Mouse (Mus musculus): ENCODE measurements around the gene Kif3a.

The Kif3a gene

DNA sequence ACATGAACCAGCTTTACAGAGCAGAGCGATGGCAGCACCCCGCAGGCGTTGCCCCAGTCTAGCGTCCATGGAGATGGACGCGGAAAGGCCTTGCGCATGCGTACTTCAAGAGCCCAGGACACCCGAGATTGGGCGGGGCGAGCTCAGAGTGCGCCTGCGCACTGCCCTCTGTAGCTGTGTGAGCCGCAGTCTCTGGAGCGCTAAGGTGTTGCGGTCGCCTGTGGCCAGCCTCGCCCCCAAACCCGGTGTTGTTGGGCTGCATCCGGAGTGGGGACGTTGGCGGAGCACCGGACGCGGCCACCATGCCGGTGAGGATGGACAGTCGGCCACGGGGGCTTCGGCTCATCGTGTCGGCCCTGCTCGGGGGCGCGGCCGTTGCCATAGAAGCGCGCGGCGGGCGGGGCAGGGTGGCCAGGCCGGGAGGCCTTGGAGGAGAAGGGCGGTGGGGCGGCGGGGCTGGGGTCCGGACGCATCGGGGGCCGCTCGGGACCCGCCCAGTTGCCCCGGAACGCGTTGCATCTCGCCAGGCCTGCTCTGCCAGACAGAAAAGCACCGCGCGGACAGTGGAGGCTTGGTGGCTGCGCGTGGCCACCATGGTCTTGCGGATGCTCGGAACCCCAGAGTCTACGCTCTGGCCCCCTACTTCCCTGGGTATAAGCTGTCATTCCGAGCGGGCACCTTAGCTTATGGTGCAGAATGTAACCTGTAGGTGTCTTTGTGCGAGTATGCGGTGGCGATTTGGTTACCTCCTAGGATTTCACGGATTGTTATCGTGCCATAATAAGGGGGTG is at the start of gene Kif3a:
TSS of gene Kif3a (plus strand) at position 156 of the 791 bp plus-strand sequence.
- peak; percentile 84 for DNase-seq (ENCODE audit: extremely low read depth, low read depth)

DNA sequence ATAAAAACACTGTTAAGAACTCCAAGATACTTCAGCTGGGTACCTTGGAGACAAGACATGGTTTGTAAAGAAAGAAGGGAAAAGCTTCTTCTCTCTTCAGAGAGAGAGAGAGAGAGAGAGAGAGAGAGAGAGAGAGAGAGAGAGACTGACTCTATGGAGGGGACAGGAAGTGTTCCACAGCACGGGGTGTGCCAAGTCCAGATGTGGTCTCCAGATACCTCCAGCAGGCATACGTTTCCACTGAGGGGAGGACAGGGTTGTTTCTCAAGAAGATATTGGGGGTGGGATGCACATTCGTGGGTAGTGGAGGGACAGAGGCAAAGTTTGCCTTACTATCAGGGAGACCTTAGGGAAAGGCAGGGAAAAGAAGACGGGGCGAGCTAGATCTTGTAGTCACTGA is 48.4 kb upstream of the Kif3a start:
- peak; percentile 80 for DNase-seq (ENCODE audit: extremely low read depth, low read depth)

DNA sequence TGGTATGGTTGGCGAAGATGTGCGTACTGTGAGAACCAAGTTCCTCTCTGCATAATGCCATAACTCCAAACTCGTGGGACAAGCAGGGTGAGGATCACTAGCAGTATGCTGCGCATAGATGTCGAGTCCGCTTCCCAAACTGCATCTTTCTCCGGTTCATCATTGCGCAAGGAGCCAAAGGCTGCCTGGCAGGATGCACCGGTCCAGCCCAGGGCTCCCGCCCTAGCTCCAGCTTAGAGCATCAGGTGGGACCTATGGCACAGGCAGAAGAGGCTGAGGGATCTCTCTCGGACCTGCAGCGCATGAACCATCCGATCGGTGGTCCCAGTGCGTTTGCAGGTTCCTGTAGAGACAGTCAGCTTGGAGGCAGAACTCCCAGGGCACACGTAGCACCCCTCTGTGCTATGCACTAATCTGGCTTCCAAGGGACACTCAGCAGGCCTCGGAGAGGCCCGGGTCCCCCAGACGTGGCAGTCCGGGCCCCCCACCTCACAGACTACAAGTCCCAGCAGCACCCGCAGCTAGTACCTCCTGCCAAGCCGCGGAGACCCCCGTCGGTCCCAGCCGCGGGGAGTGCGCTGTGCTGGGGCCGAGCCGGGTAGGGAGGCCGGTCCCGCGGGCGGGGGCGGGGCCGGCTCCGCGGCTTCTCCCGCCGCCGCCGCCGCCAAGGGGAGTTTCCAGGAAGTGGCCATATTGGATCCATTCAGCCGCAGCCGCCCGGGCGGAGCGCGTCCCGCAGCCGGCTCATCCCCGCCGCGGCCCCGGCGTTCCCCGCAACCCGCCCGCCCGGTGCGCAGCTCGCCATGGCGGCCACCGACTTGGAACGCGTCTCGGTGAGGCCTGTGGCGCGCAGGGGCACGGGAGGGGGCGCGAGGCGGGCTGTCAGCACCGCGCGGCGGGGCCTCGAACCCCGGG is 47.7 kb upstream of the Kif3a start, which contains the start of gene Sept8:
TSS of gene Sept8 (plus strand) at position 51 of the 915 bp plus-strand sequence.
- DNase-seq (ENCODE audit: extremely low read depth, low read depth), result no peak

DNA sequence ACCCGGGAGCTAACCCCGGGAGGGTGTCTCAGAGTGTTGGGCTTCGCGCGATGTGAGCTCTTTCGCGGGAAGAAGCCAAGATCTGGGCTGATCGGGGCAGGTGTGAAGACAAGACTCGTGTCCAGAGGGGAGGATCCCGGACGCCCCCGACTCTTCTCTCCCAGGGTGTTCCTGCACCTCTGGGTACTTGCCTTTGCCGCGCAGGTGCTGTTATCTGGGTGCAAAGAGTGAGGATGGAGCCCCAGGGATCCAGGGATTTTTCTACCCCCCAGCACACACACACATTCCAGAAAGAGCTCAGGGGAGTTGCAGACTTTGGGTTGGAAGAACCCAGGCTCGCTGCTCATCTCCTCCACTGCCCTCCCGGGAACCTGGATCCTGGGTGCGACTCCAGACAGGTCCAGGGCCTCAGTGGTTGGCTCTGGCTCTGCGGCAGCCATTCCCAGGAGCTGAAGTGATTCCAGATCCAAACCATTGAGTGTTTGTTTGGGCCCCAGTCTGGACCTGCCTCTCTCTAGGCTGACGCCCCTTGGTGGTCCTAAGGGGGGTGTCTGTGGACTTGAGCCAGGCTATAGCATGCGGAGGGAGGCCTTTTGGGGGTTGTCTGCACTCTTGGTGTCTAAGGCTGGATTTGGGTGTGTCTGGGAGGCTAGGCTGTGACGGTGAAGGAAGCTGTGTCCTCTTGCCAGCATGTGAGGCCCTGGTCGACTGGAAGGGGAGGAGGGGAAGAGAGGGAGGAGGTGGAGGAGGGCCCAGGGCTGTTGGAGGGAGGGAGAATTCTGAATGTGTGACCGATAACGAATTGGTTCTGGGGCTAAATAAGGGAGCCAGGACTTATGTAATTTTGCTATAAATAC is 46.8 kb upstream of the Kif3a start:
- peak; percentile 86 for DNase-seq (ENCODE audit: extremely low read depth, low read depth)

DNA sequence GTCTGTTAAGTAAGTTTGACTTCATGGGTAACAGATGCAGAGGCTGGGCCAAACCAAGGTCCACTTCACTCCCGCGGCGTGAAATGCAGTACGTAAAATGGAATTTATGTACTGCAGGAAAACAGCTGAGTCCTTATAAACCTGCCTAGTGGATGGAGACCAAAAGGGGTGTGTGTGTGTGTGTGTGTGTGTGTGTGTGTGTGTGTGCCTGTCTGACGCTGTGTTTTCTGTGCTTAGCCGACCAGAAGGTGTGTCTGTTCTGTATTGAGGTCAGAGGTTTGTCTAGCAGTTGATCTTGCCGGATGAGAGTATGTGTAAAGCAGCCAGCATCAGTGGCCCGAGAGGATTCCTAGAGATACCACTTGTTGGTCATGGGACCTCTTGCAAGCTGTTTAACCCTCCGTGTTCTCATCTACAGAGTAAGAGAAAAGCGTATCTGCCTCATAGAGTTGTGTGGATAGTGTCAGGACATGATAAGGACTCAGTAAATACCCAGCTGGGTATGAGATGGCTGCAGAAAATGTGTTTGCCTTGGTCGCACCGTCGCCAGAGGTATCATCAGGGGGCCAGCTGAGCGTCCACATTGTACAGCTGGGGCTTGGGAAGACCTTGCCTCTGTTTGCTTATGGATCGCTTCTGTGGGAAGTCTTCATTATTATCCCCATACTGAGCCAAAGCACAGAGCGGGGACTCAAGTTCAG is 45.9 kb upstream of the Kif3a start:
- DNase-seq (ENCODE audit: extremely low read depth, low read depth), result peak; percentile 46

DNA sequence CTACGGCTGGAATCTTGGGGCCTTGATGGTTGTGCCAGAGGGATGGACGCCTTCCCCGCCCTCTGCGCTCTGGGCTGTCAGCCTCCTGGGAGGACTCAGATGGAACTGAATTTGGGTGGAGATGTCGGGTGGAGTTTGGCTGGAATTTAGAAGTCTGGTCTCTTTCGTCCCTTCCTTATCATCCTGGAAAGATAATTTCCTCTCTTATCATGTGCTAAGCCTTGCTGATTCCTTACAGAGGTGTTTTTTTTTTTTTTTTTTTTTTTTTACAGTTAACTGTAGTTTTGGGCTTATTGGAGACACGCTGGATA is 45.4 kb upstream of the Kif3a start:
- no peak for DNase-seq (ENCODE audit: extremely low read depth, low read depth)

DNA sequence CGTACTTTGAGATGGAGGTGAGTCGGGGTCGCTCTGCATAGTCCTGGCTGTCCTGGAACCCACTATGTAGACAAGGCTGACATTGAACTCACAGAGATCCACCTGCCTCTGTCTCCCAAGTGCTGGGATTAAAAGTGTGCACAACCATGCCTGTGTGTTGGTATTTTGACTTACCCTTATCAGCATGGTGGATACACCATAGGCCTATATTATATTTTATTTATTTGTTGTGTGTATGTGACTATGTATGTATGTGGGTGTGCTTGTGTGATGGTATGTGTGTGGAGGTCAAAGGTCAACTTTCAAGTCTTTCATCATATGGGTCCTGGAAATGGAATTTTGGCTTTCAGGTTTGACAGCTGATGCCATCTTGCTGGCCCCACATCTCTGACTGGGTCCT is 44.8 kb upstream of the Kif3a start:
- no peak for DNase-seq (ENCODE audit: extremely low read depth, low read depth)

DNA sequence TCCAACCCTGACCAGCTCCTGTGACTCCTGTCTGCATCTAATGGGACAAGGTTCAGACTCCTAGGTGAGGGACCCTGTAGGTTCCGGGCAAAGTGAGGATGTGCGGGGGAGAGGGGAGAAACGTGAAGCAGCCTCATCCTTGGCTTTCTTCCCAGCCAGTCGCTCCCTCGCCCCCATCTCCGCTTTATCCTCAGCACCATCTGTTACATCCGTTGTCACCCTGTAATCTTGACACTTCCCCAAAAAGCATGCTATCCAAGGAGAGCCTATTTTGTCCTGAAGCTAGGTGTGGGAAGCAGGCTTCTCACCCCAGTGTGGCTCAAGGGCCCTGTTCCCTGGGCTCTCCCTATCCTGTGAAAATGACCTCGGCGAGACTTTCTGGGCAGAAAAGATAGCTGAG is 44.2 kb upstream of the Kif3a start:
- peak; percentile 70 for DNase-seq (ENCODE audit: extremely low read depth, low read depth)

DNA sequence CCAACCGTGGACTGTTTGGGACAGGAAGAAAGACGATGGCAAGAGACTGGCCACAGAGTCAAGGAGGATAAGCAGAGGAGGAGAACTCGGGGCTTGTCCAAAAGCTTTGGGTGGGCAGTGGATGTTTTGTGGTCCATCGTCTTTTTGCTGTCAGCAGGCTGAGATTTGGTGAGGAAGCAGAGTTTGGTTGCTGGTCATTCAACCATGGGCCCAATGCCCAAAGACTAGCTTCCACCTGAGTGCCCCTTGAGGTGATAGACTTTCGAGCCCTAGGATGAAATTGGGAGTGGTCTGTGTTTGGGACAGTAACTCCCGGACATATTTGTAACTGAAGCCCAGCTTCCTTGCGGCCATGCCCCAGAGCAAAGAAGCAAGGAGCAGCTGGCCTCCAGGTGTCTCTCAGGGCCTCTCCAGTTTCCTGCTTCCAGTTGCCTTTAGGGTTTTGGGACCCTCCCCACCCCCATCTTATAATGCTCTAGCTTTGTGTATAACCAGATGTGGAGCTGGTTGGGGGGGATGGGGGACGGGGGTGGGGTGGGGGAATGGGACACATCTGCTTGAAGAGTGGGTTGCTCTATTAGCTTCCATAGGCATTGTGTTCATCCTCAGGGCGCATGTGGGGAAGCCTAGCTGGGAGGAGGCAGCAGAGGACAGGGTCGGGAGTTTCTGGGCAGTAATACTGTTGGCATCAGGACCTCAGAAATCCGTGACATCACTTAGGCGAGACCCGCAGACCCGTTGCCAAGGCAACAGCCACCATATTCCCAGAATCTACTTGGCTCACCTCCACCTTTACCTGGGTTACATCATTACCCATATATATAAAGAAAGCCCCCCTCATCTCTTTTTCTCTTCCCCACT is 43.4 kb upstream of the Kif3a start:
- DNase-seq (ENCODE audit: extremely low read depth, low read depth), result no peak

DNA sequence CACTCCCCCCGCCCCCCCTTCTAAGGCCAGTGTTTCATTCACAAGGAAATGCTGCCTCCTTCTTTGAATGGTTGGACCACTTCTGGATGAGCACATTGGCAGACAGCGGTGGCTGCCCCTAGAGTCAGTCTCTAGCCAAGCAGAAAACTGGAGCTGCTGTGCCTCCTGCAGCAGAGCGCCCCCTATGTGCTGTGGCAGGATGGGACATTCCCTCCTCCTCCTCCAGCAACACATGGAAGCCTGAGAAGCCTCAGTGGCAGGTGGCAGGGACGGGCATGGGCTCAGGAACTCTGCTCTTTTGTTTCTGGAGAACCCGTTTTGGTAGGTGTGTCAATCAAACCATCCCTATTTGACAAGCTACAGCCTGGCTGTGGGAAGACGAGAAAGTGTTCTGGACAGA is 42.3 kb upstream of the Kif3a start:
- no peak for DNase-seq (ENCODE audit: extremely low read depth, low read depth)

DNA sequence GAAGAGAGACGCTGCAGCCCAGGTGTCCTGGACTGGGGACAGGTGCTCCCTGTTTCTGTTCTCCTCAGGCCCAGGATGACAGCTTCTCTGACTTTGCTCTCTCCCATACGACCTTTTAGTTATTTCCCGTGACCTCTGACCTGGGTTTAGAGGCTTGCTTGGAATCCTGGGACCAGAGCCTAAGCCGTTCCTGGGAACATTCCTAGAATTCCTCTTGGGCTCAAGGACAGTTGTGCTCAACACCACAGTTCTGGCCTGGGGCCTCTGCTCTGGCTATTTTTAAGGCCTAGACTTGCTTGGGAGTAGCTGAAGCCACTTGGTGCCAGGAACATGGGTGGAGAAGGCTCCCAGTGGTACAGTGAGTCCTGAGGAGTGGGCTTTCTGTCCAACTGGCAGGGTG is 41.7 kb upstream of the Kif3a start:
- DNase-seq (ENCODE audit: extremely low read depth, low read depth), result no peak

DNA sequence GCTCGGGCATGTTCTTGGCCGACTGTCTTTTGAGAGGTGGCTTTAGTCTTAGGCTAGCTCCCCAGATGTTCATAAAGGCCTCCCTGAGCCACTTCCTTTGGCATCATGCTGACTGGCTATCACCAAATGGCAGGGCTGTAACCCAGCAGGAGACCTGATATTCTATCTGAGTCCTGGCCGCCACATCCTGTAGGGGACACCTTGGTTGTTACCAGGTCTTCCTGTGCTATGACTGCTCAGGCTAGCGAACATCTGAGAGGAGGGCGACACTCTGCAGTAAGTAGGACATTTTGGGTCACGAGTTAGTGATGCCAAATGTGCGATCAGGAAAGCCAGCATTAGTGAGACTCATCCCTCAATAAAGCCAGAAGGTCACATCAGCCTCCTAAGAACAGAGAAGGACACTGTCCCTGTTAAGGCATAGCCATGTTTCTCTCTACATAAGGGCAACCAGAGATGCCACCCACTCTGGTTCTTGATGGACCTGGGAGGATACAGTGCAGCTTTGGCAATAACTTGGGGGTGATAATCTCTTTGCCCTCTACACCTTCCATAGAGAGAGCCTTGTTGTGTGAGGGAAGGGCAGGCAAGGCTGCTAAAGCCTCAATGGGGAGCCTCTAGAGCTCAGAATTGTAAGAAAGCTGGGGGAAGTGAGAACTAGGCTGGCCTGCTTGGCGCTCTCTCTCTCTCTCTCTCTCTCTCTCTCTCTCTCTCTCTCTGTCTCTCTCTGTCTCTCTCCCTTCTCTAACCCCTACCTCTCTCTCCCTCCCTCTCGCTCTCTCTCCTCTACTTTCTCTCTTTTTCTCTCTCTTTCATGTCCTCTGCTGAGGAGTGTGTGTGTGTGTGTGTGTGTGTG is 38.6 kb upstream of the Kif3a start:
- no peak for DNase-seq (ENCODE audit: extremely low read depth, low read depth)

DNA sequence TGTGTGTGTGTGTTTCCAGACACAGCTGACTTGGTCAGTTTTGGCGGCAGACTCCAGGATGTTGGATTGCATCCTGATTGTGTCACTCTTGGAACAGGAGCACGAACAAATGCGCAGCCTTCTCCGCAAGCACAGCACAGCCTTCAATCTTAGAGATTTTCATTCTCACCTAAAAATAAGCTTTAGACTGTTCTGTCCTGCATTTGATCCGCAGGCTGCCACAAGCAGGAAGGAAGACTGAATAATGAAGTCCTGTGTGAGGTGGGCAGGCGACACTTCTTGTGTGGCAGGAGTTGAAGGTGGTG is 38.0 kb upstream of the Kif3a start:
- no peak for DNase-seq (ENCODE audit: extremely low read depth, low read depth)

DNA sequence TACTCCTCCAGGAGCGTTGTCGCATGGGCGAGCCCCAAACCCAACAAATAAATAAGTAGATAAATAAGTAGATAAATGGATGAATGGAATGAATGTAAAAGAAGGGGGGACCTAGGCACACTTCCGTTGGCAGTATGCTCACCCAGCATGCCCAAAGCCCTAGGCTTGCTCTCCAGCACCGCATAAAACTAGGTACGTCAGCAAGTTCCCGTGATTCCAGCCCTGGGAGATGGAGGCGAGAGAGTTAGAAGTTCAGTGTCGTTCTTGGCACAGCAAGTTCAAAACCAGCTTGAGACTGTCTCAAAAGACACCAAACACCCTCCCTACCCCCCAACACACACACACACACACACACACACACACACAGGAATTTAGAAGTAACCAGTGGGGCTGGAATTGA is 37.2 kb upstream of the Kif3a start:
- DNase-seq (ENCODE audit: extremely low read depth, low read depth), result no peak

DNA sequence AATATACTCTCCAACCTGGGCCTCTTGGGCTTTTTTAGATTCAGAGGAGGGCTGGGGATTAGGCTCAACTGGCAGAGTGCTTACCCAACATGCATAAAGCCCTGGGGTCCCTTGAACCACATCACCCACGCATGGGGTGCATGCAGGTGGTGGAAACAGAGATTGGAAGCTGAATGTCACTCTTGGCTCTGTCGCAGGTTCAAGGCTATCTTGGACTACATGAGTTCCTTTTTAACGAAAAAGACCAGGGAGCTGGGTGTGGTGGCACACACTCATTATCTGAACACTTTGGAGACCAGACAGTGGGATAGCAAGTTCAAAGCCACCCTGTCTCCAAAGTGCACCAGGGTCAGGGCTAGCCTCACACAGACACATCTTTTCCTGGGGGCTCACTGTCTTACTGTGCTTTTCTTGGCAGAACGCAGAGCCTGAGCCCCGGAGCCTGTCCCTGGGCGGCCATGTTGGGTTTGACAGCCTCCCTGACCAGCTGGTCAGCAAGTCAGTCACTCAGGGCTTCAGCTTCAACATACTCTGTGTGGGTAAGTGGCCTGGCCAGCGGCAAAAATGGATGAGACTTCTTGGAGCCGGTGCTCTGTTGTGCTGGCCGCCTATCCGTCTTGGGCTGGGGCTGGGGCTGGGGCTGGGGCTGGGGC is 35.5 kb upstream of the Kif3a start:
- DNase-seq (ENCODE audit: extremely low read depth, low read depth), result no peak

DNA sequence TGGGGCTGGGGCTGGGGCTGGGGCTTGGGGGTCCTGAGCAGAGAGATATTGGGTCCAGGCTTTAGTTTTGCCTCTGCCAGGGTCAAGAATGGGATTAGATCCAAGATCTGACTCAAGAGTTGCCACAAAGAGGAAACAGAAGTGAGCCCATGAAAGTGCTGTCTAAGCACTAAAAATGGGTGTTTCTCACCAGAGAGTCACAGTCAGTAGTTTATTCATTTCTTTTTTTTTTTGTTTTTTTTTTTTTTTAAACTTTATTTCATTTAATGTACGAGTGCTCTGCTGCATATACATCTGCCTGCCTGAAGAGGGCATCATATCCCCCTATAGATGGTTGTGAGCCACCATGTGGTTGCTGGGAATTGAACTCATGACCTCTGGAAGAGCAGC is 35.0 kb upstream of the Kif3a start:
- DNase-seq (ENCODE audit: extremely low read depth, low read depth), result no peak

DNA sequence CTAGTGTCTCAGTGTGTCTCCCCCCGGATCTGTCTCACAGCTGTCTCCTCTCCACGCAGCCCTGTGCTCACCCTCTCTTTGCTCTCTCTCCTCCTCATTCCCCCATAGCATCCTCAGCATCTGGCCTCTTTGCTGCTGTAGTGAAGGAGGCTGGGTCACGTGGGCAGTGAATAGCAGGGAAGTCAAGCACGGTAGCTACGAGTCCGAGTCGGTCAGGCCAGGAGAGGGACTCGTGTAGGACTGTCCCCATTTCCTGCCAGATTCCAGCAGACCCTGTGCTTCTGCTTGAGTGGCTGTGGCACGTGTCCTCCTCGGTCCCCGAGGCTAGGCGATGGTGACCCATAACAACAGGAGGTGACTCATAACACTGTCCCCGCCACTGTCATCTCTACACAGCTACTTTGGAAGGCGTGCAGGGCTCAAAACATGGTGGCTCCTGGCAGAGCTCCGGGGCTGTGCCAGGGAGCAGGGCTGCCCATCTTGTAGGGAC is 28.1 kb upstream of the Kif3a start:
- DNase-seq (ENCODE audit: extremely low read depth, low read depth), result no peak

DNA sequence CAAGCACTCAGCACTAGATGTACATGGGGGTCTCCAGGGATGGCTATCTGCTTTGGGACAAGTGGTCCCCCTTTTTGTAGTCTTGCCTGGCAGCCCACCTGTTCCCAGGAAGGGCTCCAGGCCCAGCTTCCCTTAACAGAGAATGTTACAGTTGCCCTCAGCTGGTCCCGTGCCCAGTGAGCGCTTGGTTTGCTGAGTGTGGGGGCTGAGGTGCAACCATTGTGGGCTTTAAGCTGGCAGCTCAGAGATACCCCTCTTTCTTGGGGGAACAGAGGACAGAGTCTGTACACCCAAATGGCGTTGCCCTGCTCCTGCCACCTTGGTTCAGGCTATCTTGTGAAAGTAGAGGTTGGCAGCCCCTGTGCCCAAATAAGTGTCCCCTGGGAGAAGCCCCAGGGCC is 26.8 kb upstream of the Kif3a start:
- DNase-seq (ENCODE audit: extremely low read depth, low read depth), result no peak

DNA sequence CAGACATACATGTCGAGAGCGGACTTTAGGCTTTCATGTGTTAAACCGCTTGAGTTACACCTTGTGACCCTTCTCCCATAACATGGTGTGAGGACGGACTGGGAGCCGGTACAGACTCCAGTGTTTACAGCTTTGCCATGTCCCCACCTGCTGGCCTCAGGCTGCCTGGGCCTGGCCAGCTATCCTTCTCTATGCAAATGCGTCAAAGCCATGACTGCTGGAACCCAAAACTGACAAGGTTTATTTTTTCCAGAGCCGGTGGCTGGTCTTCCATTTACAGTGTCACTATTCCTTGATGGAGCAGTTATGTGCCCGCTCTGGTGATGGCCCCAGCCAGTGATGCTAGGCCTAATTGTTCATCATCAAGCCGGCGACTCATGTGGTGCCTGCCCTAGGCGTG is 26.0 kb upstream of the Kif3a start:
- no peak for DNase-seq (ENCODE audit: extremely low read depth, low read depth)

Measured in MEL-GATA-1-ER (cell line).